Mouse (Mus musculus) G1E (cell line): ENCODE data around the gene Prdm10.

Experiments used
- CTCF ChIP-seq: IDR thresholded peaks from 2 replicates; pipeline ENCODE4 v1.5.1; 2012; ENCODE audit warnings: low read depth, low read length, inconsistent platforms, mixed read lengths
- GATA1 ChIP-seq: IDR thresholded peaks from 2 replicates; pipeline ENCODE4 v1.6.1; 2012; ENCODE audit warnings: borderline replicate concordance, low read length, inconsistent platforms, mixed read lengths
- POLR2AphosphoS5 ChIP-seq: IDR thresholded peaks from 2 replicates; pipeline ENCODE4 v1.6.1; 2012; ENCODE audit warnings: low read depth, low read length, inconsistent platforms; ENCODE audit not compliant: insufficient replicate concordance

- TF ChIP-seq CTCF (no peak), GATA1 (no peak), POLR2AphosphoS5 (no peak)
Measured at GRCm38 (mm10) chr9:31253866-31254696, 26.3 kb upstream of the Prdm10 start.
